Mouse (Mus musculus): ENCODE measurements around the gene Pla1a.

Pla1a gene

GRCm38 (mm10) chr16:38369000-38369399, 63.9 kb downstream of the Pla1a start:
- DNase-seq (ENCODE audit: low spot score) = no peak

GRCm38 (mm10) chr16:38368336-38368735, 64.6 kb downstream of the Pla1a start:
- DNase-seq (ENCODE audit: low spot score) = peak; percentile 62

- DNase-seq (ENCODE audit: low spot score) = no peak
Measured at GRCm38 (mm10) chr16:38366231-38366630, 66.7 kb downstream of the Pla1a start.

- no peak for DNase-seq (ENCODE audit: low spot score)
Measured at GRCm38 (mm10) chr16:38365390-38365789, 67.6 kb downstream of the Pla1a start.

GRCm38 (mm10) chr16:38363657-38364056, 69.3 kb downstream of the Pla1a start:
- no peak for DNase-seq (ENCODE audit: low spot score)

- no peak for DNase-seq (ENCODE audit: low spot score)
Measured at GRCm38 (mm10) chr16:38363256-38363595, 69.7 kb downstream of the Pla1a start.

GRCm38 (mm10) chr16:38362493-38363255, 70.3 kb downstream of the Pla1a start:
- no peak for DNase-seq (ENCODE audit: low spot score)

- DNase-seq (ENCODE audit: low spot score) = no peak
Measured at GRCm38 (mm10) chr16:38361933-38362332, 71.0 kb downstream of the Pla1a start, which contains the start of gene Popdc2. Gene Popdc2, plus strand, starts transcription at chr16:38362209.

GRCm38 (mm10) chr16:38360317-38360716, 72.6 kb downstream of the Pla1a start:
- DNase-seq (ENCODE audit: low spot score) = no peak

- no peak for DNase-seq (ENCODE audit: low spot score)
Measured at GRCm38 (mm10) chr16:38359857-38360256, 73.1 kb downstream of the Pla1a start.

- DNase-seq (ENCODE audit: low spot score) = no peak
Measured at GRCm38 (mm10) chr16:38359241-38359640, 73.7 kb downstream of the Pla1a start.

GRCm38 (mm10) chr16:38358256-38358812, 74.6 kb downstream of the Pla1a start:
- DNase-seq (ENCODE audit: low spot score) = no peak

- DNase-seq (ENCODE audit: low spot score) = no peak
Measured at GRCm38 (mm10) chr16:38354185-38354913, 78.6 kb downstream of the Pla1a start.

- DNase-seq (ENCODE audit: low spot score) = no peak
Measured at GRCm38 (mm10) chr16:38353642-38354041, 79.3 kb downstream of the Pla1a start.

- DNase-seq (ENCODE audit: low spot score) = no peak
Measured at GRCm38 (mm10) chr16:38352851-38353250, 80.1 kb downstream of the Pla1a start.

GRCm38 (mm10) chr16:38352031-38352430, 80.9 kb downstream of the Pla1a start:
- DNase-seq (ENCODE audit: low spot score) = no peak

- DNase-seq (ENCODE audit: low spot score) = no peak
Measured at GRCm38 (mm10) chr16:38350939-38351338, 82.0 kb downstream of the Pla1a start.

GRCm38 (mm10) chr16:38350361-38350855, 82.5 kb downstream of the Pla1a start:
- no peak for DNase-seq (ENCODE audit: low spot score)

- no peak for DNase-seq (ENCODE audit: low spot score)
Measured at GRCm38 (mm10) chr16:38349881-38350280, 83.1 kb downstream of the Pla1a start.

- no peak for DNase-seq (ENCODE audit: low spot score)
Measured at GRCm38 (mm10) chr16:38348217-38348761, 84.7 kb downstream of the Pla1a start.

- DNase-seq (ENCODE audit: low spot score) = no peak
Measured at GRCm38 (mm10) chr16:38347588-38347987, 85.4 kb downstream of the Pla1a start.

- DNase-seq (ENCODE audit: low spot score) = peak; percentile 92
Measured at GRCm38 (mm10) chr16:38346529-38347325, 86.2 kb downstream of the Pla1a start, which contains the start of the genes Cox17 and Gm21987. Gene Cox17, plus strand, starts transcription at chr16:38346991. Gene Gm21987, plus strand, starts transcription at chr16:38347040.
